Mouse (Mus musculus) midbrain, embryonic 10.5 days (tissue): Measurements from ENCODE around the gene Frmd5. TPM values are rescaled to one million over a fixed set of nuclear protein-coding genes. Genes with fewer than 3 reads are reported as not detected.
"Not testable (repeated sequence)": the region's sequence is repeated elsewhere in the genome, so short reads cannot be mapped to it uniquely, and the experiment has no call there.

Experiments used
- DNase-seq: peaks from one replicate; pipeline ENCODE4 v3.0.0-alpha.2; 2017; ENCODE audit warnings: low spot score
- H3K27ac ChIP-seq: fragments of 300-500 bp; sonication (generic); replicated peaks from 2 replicates; pipeline ENCODE4 v1.5.1; 2016; ENCODE audit warnings: mild to moderate bottlenecking
- H3K27me3 ChIP-seq: fragments of 300-500 bp; sonication (generic); 2 replicates; pipeline ENCODE4 v1.6.1; 2016; ENCODE audit warnings: low read depth, mild to moderate bottlenecking; ENCODE audit not compliant: poor library complexity, severe bottlenecking
- H3K36me3 ChIP-seq: fragments of 300-500 bp; sonication (generic); 2 replicates; pipeline ENCODE4 v1.6.1; 2016; ENCODE audit warnings: mild to moderate bottlenecking, moderate library complexity
- H3K4me1 ChIP-seq: fragments of 300-500 bp; sonication (generic); 2 replicates; pipeline ENCODE4 v1.6.1; 2016
- H3K4me3 ChIP-seq: fragments of 300-500 bp; sonication (generic); 2 replicates; pipeline ENCODE4 v1.5.1; 2016; ENCODE audit warnings: mild to moderate bottlenecking, moderate library complexity
- H3K9me3 ChIP-seq: fragments of 300-500 bp; sonication (generic); replicated peaks from 2 replicates; pipeline ENCODE4 v1.6.1; 2016; ENCODE audit warnings: mild to moderate bottlenecking
- WGBS: fragments of 180-500 bp; shearing (Covaris S2); methylation state at CpG from one replicate; pipeline ENCODE4 v1.1.7; 2016; 5-methylcytosine and 5-hydroxymethylcytosine counted together
- polyA plus RNA-seq: library from polyadenylated mRNA; unstranded; fragments of >200 nt; fragmentation: Nextera tagmentation; extraction: Ambion mirVana; gene quantifications from 2 replicates; pipeline ENCODE4 v1.2.1, GENCODE M21; 2016

Frmd5 gene
- polyA plus RNA-seq, 1 experiment from 2014 or later = 10.9 TPM

DNA sequence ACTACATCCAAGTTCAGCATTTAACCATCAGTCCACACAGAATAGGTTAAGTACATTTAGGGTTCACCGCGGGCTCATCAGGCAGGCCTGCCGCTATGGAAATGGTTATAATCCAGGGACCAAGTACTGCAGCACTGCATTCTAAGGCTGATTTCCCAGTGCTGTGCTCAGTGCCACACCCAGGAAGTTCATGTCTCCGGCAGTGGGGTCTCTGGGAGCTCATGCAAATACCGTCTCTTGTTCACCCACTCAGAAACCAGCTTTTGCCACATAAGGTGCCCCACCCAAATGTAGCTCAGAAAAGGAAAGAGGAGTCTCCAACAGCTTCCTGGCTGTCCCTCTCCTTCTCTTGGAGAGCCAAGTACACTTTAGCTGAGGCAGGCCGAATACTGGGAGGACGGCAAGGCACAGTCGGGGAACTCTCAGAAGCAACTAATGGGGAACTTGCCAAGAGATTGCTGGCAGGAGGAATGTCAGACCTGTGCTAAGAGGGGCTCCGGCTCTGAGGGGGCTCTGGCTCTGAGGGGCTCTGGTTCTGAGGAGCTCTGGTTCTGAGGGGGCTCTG is 232.7 kb downstream of the Frmd5 start:
- no peaks in the 10 kb centered on the region; the same call in 1 of the 2 replicates for H3K27me3 ChIP-seq
- H3K9me3 ChIP-seq = no peaks in the 10 kb centered on the region
- no peak for DNase-seq
- 83% methylated on average over 9 of the region's 9 CpGs for WGBS
- H3K27ac ChIP-seq = no peak overlapping the region
- H3K4me1 ChIP-seq = peaks cover 22% of the 10 kb centered on the region
- 0 out of 2 replicates have a peak, but pooled peaks cover 3% of the 10 kb centered on the region for H3K36me3 ChIP-seq
- H3K4me3 ChIP-seq = no peak overlapping the region

DNA sequence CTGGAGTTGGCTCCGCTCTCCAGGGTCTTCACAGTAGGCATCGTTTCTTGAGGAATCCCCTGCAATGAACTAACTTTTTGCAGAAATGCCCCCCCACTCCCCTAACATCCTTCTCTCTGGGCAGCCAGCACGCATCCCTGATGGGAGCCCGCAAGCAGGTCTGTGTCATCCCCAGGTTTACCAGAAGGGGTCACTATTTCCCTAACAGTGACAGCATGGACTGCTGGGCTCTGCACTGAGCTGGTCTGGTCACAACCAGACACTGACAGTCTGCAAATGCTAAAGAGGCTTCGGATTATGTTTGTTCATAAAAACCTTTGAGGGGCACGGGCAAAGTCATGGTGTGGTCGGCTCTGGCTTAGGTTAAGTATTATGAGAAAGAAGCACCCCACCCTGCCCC is 235.1 kb downstream of the Frmd5 start:
- DNase-seq = peak; percentile 72
- Histone ChIP-seq H3K4me3 (no peak overlapping the region), H3K27me3 (no peaks in the 10 kb centered on the region), H3K27ac (no peak overlapping the region), H3K36me3 (0 out of 2 replicates have a peak, but pooled peaks cover 8% of the 10 kb centered on the region), H3K4me1 (peaks cover 22% of the 10 kb centered on the region), H3K9me3 (no peaks in the 10 kb centered on the region)
- 28% methylated on average over 7 of the region's 7 CpGs for WGBS

DNA sequence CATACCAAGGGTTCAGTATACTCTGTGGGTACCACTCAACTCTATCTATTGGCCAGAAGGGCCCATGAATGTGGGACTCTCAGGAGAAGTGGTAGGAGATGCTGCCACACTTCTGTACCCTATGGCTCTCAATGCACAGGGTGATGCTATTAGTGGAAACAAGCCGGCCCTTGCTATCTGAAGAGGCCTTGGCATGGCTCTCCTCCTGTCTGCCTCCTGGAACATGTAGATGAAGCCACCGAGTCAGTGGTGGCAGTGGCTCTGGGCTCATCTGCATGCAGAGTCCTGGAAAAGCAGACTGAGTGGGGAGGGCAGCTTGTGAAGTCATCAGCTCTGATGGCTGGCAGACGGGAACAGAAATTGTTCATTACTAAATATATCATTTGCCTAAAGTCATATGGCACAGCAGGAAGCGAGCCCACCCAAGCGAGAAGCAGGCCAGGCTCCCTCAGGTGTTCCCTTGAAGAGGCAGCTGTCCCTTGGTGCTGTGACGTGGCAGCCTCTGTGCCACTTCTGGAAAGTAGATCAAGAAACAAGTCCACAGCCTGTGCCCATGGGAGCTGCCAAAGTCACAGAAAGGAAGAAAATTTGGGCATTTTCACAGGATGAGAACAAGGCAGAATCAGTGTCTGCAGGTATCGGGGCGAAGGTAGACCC is 235.8 kb downstream of the Frmd5 start:
- no peaks in the 10 kb centered on the region for H3K27me3 ChIP-seq
- H3K4me3 ChIP-seq = no peak overlapping the region
- H3K36me3 ChIP-seq = 0 out of 2 replicates have a peak, but pooled peaks cover 8% of the 10 kb centered on the region
- 76% methylated on average over 8 of the region's 8 CpGs for WGBS
- no peaks in the 10 kb centered on the region for H3K9me3 ChIP-seq
- DNase-seq = no peak
- peaks cover 22% of the 10 kb centered on the region for H3K4me1 ChIP-seq
- H3K27ac ChIP-seq = no peak overlapping the region

DNA sequence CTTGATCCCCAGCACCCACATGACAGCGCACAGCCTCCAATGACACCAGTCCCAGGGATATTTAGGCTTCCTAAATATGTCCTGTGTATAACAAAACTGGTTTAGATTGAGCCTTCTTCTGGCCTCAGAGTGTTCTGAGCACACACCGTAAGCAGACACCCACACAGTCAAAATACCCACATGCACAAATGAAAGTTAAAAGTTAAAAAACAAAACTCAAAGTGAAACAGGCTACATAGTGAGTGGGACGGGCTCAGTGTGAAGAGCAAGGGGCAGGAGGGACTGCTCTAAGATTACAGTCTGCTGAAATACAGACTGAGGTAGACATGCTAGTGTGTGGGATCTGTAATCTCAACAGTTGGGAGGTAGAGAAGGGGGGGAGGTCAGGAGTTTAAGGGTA is 236.8 kb downstream of the Frmd5 start:
- no peak for DNase-seq
- Histone ChIP-seq H3K9me3 (no peaks in the 10 kb centered on the region), H3K4me1 (peaks cover 17% of the 10 kb centered on the region), H3K27ac (no peak overlapping the region), H3K36me3 (0 out of 2 replicates have a peak, but pooled peaks cover 8% of the 10 kb centered on the region), H3K27me3 (no peaks in the 10 kb centered on the region), H3K4me3 (no peak overlapping the region)
- WGBS = 91% methylated on average over 3 of the region's 3 CpGs

DNA sequence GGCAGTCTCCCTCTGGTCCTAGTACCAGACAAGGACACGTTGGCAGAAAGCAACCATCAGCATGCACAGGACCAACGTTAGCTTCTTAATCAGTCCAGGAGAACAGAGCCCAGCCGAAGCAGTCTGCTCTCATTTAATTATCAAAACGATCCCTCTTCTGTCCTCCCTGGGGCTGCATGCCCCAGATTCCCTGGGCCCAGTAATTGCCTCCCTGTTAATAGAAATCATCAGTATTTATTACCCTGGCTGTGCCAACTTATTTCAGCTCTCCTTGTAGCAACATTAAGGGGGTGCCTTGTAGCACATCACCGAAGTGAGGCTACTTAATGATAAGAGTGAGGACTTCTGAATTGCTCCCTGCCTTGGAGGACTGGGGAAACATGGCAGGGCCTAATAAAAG is 241.0 kb downstream of the Frmd5 start:
- 78% methylated on average over 5 of the region's 5 CpGs for WGBS
- Histone ChIP-seq H3K27me3 (no peaks in the 10 kb centered on the region), H3K4me1 (no peaks in the 10 kb centered on the region), H3K9me3 (no peaks in the 10 kb centered on the region), H3K4me3 (no peak overlapping the region), H3K27ac (no peak overlapping the region), H3K36me3 (peaks cover 7% of the 10 kb centered on the region)
- no peak for DNase-seq

DNA sequence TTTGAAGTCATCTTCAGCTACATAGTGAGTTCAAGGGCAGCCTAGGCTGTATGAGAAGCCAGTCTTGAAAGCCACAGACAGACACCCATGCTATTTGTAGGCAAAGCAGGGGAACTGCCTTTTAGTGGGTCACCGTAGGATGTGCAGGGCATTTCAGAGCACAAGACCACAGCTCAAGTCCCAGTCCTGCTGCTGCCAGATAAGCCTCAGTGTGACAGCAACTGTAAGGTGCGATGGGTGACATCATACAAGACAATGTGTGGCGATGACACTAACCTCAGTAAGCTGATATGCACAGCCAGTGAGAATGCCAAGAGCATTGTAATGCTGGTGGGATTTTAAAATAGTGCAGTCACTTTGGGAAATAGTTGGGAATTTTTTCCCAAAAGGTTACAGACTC is 243.8 kb downstream of the Frmd5 start:
- Histone ChIP-seq H3K9me3 (no peaks in the 10 kb centered on the region), H3K4me3 (no peak overlapping the region), H3K27ac (no peak overlapping the region), H3K27me3 (no peaks in the 10 kb centered on the region), H3K4me1 (no peaks in the 10 kb centered on the region), H3K36me3 (peaks cover 14% of the 10 kb centered on the region)
- DNase-seq = no peak
- 98% methylated on average over 3 of the region's 3 CpGs for WGBS

DNA sequence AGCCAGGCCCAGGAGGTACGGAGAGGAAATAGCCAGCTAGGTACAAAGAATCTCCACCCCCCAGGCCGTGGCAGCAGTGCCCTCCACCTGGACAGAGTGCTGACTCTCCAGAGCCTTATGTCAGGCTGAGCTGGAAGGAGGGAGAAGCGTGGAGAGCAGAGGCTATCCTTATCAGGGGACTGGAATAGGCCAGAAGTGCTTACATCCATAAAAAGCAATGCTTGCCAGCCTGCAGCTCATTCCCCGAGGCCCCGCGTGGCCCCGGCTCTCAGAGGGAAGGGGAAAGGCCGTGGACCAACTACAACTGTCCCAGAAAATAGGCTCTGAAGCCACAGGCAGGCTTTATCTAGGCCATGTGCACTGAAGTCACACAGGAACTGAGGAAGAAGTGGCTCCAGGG is 255.6 kb downstream of the Frmd5 start:
- H3K4me3 ChIP-seq = no peak overlapping the region
- H3K27ac ChIP-seq = no peak overlapping the region
- H3K27me3 ChIP-seq = no peaks in the 10 kb centered on the region
- 89% methylated on average over 8 of the region's 8 CpGs for WGBS
- no peaks in the 10 kb centered on the region for H3K9me3 ChIP-seq
- no peaks in the 10 kb centered on the region for H3K4me1 ChIP-seq
- no peak for DNase-seq
- H3K36me3 ChIP-seq = peaks cover 69% of the 10 kb centered on the region

DNA sequence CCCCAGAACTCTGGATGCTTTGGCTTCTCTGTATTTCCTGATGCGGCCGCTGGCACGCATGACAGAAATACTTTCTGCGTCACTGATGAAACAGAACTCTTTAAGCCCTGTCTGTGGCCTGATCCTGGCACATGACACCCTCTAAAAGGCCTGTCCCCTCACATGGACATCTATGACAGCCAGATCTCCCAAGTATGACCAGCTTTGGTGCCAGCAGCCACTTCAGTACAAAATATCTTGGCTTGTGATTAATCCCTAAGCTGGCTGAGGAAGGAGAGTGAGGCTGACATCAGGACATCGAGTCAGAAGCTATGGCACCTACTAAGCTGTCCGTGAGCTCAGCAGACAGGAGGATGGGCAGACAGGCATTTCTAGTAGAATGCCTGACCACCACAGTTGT is 257.3 kb downstream of the Frmd5 start:
- DNase-seq = no peak
- no peak overlapping the region for H3K4me3 ChIP-seq
- no peaks in the 10 kb centered on the region for H3K4me1 ChIP-seq
- peaks cover 83% of the 10 kb centered on the region for H3K36me3 ChIP-seq
- no peak overlapping the region for H3K27ac ChIP-seq
- WGBS = 89% methylated on average over 6 of the region's 6 CpGs
- H3K9me3 ChIP-seq = no peaks in the 10 kb centered on the region
- no peaks in the 10 kb centered on the region for H3K27me3 ChIP-seq

DNA sequence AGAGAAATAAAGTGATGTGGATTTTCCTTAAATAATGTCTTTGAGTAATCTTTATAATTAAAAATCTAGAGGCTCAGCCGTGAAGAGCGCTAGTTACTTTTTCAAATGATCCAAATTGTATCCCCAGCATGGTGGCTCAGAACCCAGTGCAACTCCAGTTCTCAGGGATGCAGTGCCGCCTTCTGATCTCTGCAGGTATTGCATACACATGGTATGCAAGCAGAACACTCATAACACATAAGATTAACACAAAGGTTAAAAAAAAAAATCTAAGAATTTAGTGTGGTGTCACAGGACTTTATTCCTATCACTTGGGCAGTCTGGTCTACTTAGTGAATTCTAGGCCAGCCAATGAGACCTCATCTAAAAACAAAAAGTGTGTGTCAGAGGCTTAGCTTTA is 262.1 kb downstream of the Frmd5 start:
- DNase-seq = no peak
- no peaks in the 10 kb centered on the region for H3K4me1 ChIP-seq
- 89% methylated on average over 3 of the region's 3 CpGs for WGBS
- H3K4me3 ChIP-seq = no peak overlapping the region
- H3K27ac ChIP-seq = no peak overlapping the region
- peaks cover 99% of the 10 kb centered on the region for H3K36me3 ChIP-seq
- no peaks in the 10 kb centered on the region for H3K27me3 ChIP-seq
- no peaks in the 10 kb centered on the region for H3K9me3 ChIP-seq

DNA sequence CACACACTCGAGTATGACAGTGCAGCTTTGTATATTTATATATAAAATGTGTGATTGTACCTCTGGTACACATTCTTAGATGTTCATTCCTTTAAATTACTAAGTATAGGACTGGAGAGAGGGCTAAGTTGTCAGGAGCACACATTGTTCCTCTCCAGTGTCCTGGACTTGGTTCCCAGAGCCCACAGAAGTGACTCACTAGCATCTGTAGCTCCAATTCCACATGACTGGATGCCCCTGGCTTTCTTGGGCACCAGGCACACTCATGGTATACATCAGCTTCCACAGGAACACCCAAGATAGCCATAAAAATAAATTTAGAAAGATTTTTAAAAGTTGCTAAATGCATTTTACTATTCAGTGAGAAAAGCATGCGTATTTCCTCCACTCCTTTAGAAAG is 281.8 kb downstream of the Frmd5 start:
- H3K4me1 ChIP-seq = no peaks in the 10 kb centered on the region
- no peak for DNase-seq
- WGBS = 90% methylated on average over 2 of the region's 2 CpGs

DNA sequence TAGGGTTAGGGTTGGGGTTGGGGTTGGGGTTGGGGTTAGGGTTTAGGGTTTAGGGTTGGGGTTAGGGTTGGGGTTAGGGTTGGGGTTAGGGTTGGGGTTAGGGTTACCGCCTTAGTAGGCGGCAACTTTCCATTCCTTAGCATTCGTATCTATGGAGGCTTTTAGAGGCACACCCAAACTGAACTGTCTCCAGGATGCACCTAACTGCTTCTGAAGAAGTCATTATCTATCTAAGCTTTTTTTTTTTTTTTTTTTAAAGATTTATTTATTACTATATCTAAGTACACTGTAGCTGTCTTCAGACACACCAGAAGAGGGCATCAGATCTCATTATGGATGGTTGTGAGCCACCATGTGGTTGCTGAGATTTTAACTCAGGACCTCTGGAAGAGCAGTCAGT is 284.1 kb downstream of the Frmd5 start:
- H3K27ac ChIP-seq, H3K9me3 ChIP-seq, DNase-seq, H3K27me3 ChIP-seq, H3K4me1 ChIP-seq, H3K4me3 ChIP-seq: not testable (repeated sequence)
- peaks cover 87% of the 10 kb centered on the region for H3K36me3 ChIP-seq
- WGBS = 96% methylated on average over 3 of the region's 3 CpGs

More for the DNA sequence above, 281.8 kb downstream of the Frmd5 start:
- no peak overlapping the region for H3K27ac ChIP-seq
- H3K27me3 ChIP-seq = no peaks in the 10 kb centered on the region
- H3K9me3 ChIP-seq = no peaks in the 10 kb centered on the region
- H3K36me3 ChIP-seq = peaks cover 87% of the 10 kb centered on the region
- H3K4me3 ChIP-seq = no peak overlapping the region

DNA sequence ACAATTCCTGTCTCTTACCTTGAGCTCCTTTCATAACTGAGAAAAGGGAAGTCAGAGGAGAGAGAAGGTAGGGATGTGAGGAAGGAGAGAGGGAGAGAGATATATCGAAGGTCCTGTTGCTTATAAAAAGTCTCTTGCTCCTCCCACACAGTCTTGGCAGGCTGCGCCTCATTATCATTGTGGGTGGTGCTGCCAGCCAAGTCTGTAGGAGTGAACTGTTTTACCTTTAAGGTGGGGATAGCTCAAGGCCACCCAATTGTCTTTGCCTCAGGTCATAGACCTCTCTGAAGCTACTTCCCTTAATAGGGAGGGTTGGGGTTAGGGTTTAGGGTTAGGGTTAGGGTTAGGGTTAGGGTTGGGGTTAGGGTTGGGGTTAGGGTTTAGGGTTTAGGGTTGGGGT is 284.9 kb downstream of the Frmd5 start:
- no peak for DNase-seq
- Histone ChIP-seq H3K36me3 (peaks cover 92% of the 10 kb centered on the region), H3K4me1 (no peaks in the 10 kb centered on the region), H3K27me3 (no peaks in the 10 kb centered on the region), H3K9me3 (no peaks in the 10 kb centered on the region), H3K27ac (no peak overlapping the region), H3K4me3 (no peak overlapping the region)
- 95% methylated on average over 2 of the region's 2 CpGs for WGBS

DNA sequence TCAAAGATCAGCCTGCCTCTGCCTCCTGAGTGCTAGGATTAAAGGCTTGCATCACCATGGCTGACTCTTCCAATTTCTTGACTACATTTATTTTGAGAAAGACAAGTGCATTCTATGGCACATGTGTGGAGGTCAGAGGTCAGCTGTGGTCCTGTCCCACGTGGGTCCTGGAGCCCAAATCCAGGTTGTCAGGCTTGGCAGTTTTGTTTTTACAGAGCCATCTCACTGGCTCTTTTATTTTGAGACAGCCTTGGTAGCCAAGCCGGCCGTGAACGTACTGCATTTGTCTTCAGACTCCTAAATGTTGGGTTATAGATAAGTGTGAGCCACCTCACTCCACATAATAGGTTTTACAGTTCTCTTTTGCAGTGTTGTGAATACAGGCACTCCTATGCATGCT is 288.2 kb downstream of the Frmd5 start:
- H3K36me3 ChIP-seq = peaks cover 90% of the 10 kb centered on the region
- not testable (repeated sequence) for H3K27me3 ChIP-seq, H3K9me3 ChIP-seq, H3K4me1 ChIP-seq, H3K27ac ChIP-seq, H3K4me3 ChIP-seq, DNase-seq
- 91% methylated on average over 4 of the region's 4 CpGs for WGBS
